Mouse (Mus musculus) right cerebral cortex, adult 18-20 months (tissue): ENCODE results near the gene Ngly1.
A peak's percentile ranks its signal among the peaks of the same experiment; 100 is the strongest.
"Not testable (repeated sequence)": the region's sequence is repeated elsewhere in the genome, so short reads cannot be mapped to it uniquely, and the experiment has no call there.

Source experiments
- DNase-seq: peaks from one replicate; pipeline ENCODE4 v3.0.0; 2022; ENCODE audit warnings: mixed read lengths

Ngly1 gene

DNA sequence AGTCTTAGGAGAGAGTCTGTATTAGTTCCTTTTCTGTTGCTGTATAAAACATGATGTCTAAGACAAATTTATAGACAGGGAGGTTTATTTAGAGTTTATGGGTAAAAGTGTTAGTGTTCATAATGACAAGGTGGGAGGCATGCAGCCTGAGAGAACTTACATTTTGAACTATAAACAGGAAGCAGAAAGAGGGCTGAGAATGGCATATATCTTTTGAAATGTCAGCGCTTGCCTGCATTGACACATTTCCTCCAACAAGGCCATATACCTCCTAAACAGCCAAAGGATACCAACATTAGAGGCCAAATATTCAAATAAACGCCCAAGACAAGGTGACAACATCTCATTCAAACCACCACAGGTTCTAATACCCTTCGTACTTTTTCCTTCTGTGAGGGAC lies 12.8 kb downstream of the Ngly1 start:
- DNase-seq = no peak

DNA sequence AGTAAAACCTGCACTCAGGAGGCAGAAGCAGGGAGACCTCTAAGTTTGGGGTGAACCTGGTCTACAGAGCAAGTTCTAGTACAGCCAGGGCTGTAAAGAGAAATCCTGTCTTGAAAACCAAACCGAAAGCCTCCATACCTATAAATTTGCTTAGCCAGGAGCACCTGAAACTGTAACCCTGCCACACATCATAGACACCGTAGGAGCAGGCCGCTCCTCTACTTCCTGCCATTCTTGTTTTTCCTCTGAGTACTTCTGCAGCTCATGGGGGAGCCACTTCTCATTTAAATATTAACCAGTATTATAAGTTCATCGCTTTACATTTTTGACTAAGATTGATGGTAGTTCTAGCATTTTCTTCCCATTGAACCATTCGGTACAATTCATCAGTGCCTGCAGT lies 17.9 kb downstream of the Ngly1 start:
- DNase-seq = no peak

DNA sequence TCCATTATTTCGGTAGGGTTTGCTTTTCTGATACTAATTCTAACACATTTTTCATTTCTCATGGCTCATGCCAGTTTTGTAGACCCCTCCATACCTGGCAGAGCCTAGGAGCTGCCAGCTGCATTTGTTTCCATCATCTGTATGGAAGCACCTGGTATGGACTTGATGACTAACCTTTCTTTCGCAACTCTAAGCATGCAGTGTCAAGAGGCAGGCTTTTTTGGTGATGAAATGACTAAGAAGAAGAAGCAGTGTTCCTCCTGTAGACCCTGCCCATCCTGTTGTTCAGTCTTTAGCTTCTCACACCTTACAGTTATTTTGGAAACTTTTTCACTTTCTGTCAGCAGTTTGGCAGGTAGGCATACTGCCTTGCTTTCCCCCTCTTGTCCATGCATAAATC lies 20.7 kb downstream of the Ngly1 start:
- no peak for DNase-seq

DNA sequence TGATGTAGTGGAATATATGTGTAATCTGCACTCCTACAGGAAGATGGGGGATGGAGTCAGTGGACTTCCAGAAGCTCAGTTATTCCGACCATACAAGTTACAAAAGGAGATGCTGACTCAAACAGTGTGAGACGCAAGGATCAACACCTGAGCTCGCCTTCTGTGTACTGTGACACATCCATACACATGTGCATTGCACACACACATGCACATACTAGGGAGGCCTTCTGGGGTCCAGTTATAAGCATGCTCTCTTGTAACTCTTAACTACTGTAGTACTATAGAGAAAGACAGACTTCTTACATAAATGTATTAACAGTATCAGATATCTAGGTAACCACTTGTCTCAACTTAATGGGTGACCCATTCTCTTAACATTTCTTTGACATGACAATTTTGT lies 24.6 kb downstream of the Ngly1 start:
- DNase-seq = no peak

DNA sequence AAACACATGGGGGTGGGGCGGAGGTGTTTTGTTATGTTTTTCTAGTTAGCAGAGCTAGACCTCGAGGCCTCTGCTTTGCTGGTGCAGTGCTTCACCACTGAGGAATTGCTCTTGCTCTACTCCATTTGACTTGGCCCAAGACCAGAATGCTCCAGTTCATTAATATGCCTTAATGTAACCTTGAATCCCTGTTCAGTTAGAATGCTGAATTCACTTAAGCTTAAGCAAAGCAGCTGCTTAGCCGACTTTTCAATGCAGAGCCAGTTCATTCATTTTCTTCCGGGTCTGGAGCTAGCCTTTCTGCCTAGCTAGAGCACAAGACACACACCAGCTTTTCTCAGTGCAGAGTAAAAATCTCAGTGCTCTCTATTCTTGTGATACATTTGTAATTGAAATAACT lies 30.1 kb downstream of the Ngly1 start:
- no peak for DNase-seq

DNA sequence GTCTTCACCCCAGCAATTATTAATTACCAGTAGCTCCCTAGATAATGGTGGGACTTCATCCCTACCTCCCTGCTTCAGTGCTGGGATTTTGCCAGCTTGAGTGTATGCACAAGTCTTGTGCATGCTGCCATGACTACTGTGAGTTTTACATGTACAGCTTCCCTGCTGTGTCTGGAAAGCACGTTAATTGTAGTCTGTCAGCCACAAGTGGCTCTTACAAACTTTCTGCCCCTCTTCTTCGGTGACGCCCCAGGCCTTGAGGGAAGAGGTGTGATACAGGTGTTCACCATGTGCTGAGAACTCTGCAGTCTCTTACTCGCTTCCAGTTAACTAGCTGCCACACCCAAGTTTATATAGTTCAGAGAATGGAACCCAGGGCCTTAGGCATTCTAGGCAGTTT lies 34.9 kb downstream of the Ngly1 start:
- DNase-seq = no peak

DNA sequence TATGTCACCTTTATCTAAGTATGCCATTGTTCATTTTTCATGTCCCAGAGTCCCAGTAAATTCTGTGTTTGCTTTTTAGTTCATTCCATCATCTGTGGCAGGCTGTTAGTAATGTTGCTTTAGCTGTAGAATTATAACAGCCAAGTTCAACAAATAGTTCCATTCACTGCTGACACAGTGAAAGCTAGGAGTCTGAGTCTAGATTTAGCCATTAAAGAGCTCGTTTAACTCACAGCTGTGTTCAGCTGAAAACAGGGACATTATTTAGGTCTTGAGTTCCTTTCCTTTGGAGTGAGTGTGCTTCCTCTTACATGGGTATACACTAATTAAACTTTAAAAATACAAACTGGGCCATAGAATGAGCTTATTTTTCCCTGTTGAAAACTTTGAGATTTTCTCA lies 43.3 kb downstream of the Ngly1 start:
- DNase-seq = no peak

DNA sequence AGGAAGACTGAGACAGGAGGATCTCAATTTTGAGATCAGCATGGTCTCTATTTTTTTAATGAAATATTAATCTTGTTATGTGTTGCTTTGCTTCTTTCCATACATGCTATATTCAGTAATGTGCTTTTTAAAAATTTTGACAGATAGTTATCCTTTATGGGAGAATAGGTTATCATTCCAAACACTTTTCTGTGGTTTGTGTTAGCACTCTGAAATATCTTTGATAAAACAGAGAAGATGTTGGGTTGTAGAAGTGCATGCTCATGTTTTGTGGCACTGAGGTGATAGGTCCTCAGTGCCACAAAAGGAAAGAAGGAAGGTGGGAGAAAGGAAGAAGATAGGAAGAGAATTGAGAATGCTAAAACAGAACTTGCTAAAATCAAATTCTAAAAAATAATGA lies 43.9 kb downstream of the Ngly1 start:
- DNase-seq = no peak

DNA sequence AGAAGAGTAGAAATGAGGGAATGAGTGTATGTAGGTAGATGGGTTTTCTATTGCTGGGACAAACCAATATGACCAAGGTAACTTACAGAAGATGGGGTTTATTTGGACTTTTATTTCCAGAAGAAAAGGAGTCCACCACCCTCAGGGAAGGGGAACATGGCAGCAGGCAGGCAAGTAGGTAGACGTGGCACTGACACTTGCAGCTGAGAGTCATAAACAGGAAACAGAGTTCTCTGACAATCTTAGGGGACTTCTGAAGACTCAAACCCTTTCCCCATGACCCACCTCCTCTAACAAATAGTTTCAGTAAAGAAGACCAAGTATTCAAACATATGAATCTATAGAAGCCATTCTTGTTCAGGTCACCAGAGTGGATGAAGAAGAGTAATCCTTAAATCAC lies 44.8 kb downstream of the Ngly1 start:
- no peak for DNase-seq

DNA sequence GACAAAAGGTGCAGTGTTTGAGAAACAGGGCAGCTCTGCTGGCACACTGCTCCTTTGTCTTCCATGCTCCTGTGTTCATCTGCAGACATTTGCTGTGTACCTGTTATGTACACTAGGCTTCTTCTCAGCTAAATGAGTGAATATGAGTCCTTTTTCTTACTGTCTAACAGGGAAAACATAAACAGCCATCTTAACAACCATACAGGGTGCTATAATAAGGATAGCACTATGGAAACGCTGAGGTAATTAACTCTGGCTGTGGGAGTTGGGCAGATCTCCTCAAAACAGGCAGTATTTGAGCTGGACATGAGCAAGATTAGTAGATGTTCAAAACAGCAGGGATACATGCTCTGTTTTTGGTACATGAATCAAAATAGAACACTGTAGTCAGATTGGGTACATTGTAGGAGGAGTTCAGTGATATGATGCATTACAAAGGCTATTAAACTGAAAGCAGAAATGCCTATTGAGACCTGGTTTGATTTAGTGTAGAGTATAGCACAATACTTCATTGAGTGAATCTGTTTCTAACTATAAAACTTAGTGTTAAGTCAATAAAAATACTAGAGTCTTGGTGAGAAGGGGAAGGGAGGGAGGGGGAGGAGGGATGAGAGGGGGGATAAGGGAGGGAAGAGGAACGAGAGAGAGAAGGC lies 47.9 kb downstream of the Ngly1 start:
- DNase-seq = peak; percentile 19

DNA sequence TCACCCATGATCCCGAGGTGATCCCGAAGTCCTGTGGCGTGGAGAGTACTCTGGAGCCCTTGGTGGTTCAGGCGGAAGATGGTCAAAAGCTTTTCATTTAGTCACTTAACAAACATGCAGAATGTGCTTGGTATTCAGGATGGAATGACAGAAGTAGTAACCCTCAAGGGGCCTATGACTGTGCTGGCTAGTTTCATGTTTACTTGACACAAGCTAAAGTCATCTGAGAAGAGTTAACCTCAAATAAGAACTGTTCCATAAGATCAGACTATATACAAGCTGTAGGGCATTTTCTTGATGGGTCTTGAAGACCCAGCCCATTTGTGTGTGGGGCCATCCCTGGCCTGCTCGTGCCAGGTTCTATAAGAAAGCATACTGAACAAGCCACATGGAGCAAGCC lies 52.7 kb downstream of the Ngly1 start:
- DNase-seq = no peak

DNA sequence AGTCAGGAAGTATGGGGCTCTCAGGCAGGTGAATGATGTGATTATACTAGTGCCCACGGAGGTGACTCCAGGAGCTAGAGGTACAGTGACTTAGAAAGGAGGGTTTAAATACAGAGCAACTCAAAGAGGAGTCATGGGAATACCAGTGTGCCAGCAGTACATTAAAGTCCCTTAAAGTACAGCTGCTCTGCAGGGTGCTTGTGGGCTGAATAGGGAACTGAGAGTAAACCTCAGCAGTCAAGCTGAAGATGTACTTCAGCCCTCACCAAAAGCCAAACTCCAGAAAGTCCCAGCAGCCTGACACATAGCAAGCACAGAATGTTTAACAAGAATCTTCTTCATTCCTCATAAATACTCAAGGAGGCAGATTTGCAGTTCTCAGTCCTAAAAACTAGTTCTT lies 53.6 kb downstream of the Ngly1 start:
- DNase-seq = no peak

DNA sequence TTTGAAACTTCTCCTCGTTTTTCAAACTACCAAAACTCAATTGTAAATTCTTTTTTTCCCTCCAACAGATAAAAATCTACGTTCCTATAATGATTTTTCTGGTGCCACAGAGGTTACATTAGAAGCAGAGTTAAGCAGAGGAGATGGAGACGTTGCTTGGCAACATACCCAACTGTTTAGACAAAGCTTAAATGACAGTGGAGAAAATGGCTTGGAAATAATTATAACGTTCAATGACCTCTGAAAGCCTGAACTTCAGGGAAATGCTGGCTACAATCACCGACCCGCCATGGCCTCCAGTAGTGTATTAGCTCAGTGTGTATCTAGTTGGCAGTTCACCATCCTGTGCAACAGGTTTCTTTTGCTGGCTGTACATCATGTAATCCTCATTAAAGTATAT lies 61.7 kb downstream of the Ngly1 start:
- DNase-seq = no peak

DNA sequence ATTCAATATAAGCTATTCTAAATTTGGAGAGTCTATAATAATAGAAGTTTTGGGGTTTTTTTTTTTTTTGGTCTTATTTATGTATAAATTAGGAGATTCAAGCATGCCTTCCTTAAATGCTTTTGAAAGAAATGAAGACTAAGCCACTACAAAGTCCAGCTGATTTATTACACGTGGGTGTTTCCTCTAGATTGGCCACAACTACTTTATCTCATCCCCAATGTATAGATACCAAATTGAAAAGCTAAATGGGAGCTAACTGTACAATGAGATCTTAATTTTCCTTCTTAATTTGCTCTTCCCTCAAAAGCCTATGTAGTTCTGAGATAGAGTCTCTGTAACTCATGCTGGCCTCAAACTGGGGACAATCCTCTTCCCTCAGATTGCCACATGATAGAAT lies 63.5 kb downstream of the Ngly1 start:
- no peak for DNase-seq

DNA sequence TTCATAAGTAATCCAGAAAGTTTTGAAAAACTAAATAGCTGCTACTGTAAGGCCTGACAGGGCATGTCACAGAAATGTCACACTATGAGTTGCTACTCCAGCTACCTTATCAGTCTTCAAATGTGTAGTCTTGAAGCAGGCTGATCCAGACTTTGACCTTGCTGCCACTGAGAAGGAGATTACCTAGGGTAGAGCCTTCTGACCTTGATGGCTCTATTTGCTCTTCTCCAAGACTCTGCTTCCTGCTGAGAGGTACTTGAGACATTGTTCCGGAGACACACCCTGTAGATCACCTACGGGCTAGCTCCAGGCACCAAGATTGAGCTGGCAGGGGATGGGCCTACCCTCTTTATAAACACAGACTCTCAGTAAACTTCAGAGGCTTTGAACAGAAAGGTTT lies 64.0 kb downstream of the Ngly1 start:
- not testable (repeated sequence) for DNase-seq

DNA sequence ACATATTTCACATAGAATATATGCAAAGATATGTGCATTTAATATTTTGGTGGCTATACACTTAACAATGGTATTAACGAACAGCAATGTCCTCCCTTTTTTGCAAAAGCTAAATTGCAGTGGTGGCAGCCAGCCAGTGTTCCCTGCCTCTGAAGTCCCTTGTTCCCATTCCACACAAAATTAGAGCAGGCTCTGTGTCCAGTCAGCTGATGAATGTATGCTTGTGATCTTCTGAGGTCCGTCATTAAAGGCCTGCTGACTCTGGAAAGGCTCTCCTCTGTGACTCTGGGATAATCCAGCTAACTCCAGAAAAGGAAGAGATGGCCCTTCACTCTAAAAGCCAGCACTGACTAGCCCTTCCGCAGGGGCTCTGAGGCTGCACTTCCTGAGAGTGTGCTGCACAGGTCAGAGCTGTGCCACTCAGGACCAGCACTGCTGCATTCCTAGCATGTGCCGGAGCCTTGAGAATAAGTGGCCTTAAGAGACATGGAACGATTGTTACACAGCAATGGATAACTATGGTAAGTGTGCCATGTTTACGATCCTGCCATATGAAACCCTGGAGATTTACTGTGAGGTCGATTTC lies 64.9 kb downstream of the Ngly1 start:
- peak; percentile 19 for DNase-seq

DNA sequence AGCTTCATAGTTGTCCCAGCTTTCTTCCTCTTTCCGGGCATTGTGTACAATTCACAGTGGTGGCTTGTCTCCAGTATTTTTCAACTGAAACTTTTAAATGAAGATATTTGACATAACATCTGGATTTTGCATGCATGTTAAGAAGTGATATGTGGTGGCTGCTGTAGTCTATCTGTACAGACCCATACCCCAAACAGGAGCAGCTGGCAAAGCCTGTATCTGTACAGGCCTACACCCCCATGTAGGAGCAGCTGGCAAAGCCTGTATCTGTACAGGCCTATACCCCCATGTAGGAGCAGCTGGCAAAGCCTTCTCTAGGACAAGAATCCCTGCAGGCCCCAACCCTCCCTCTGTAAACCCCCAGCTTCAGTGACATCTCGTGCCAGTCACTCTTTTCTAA lies 65.8 kb downstream of the Ngly1 start:
- DNase-seq = no peak

DNA sequence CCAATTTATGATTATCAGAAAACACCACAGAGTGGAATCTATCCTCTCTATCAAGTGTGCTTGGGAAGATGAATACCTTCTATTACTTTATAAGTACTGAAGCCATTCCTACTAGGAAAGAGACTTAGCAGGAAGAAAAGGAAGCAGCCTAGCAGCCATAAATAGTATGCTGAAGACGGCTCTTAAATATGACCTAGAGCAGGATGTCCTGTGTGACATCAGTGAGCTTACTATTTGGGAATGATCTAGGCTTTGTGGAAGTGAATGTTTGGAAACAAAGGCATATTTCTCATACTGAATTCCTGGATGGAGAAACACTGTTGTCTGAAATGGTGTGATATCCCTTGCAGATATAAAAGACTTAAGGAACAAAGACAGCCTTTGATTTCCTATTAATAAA lies 67.6 kb downstream of the Ngly1 start:
- DNase-seq = no peak

DNA sequence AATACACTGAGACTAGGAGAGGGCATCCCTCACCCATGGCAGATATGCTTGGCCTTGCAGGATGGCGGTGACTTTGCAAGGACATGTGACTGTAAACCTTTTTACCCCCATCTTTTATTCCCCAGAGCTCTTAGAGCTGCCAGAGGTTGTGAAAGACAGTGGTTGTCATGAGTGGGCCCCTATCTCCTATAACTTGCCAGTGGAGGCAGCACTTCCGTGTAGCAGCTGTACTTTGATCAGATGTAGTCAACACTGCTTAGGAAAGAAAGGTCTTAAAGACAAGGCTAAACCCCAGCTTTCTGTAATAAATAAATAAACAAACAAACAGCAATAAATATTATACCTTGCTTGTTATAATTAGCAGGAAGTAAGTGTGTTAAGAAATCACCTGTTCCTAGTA lies 70.7 kb downstream of the Ngly1 start:
- no peak for DNase-seq

DNA sequence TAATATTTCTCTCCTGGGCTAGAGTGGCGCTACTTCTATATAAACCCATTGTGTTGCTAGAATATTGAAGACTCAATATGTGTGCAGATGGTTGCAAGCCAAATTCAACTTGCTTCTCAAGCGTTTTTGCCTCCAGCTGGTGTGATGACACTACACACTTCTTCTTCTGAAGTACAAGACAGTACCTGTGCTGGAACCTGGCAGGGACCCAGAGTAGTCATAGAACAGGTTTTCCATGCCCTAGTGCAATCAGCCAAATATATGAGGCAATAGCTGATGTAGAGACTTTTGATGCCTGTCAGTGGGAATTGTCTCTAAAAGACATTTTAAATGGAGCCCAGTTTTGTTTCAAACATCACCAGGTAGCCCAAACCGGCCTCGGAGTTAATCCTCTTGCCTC lies 75.3 kb downstream of the Ngly1 start:
- DNase-seq = no peak

DNA sequence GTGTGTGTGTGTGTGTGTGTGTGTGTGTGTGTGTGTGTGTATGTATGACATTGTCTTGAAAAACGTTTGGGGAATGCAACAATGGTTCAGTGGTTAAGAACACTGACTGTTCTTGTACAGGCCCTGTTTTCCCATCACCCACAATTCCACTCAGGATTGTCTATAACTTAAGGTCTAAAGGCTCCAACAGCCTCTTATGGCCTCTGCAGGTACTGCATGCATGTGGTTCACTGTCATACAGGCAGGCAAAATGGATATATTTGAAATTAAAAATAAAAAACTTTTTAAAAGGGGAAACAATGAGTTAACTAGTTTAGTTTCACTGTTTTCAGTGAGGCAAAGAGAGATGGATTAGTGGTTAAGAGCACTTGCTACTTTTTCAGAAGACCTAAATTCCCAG lies 76.1 kb downstream of the Ngly1 start:
- no peak for DNase-seq

DNA sequence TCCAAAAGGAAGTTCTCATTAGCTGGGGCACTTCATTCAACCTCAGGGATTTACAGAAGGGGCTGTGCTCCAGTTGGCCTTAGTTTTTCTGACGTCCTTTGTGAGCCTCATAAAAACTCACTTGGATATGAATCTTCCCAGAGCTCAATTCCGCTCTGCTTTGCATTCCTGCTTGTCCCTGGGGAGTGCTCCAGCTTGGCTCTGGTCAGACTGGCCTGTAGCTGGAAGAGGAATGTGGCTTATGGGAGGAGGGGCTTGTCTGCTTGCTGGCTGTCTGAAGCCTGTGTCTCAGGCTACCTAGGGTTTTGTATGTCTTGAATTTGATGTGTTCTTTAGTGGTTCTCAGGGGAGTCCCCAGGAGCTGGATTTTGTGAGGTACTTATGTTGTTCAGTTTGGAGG lies 79.5 kb downstream of the Ngly1 start:
- no peak for DNase-seq

DNA sequence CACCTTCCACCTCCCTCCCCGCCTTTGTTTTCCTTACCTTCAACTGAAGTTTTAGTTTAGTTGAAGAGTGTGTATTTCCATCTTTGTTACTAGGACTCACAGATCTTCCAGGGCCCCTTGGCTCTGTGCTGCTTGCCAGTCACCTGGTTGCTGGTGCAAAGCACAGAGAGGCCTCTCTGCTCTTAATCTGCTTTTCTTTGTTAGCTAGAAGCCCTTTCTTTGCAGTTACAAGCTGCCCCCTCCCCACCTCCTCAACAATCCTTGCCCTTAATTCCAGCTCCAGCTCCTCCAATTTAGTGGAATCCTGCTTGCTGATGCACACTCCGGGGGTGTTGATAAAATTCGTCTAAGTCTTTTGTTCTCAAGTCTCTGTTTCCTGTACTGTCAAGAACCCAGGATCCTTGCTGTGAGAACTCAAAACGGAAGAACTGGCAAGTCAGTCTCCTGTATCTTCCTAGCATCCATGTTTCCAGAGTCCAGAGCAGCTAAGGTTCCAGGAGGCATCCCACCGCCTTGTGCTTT lies 79.9 kb downstream of the Ngly1 start:
- no peak for DNase-seq

DNA sequence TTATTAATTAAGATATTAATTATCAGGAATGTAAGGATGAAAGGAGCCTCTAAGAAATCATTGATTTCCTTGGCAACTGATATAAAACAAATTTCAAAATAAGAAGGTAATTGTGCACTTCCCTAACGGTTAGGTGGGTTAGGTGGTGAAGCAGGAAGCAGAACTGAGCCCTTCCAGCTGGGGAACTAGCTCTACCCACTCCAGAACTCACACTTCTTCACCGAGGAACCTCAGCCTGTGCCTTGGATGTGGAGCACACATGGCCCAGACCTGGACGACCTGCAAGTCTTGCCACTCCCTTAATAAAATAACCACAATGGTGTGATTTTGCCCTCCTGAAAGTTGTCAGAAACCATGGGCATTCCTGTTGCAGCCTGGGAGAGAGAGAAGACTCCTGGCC lies 80.7 kb downstream of the Ngly1 start:
- DNase-seq = no peak

DNA sequence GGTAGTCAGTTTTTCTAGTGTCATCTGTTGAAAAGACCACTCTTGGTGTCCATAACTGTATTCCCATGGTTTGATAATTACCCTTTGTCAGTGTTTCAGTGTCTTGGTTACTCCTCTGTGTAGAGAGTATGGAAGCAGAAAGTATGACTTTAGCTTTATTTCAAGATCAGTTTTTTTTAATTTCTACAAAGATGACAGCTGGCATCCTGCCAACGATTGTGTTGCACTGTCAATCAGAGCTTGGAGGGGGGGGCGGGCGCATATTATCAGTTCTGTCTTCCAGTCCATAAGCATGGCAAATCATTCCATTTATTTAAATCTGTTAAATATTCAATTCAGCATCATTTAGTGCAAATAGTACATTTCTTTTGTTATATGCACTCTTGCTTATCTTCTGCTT lies 85.2 kb downstream of the Ngly1 start:
- DNase-seq = no peak
